Mouse (Mus musculus) brain, embryonic 14.5 days (tissue): Measurements from ENCODE around the gene Osbpl10. TPM values are rescaled to one million over a fixed set of nuclear protein-coding genes. Genes with fewer than 3 reads are reported as not detected.
A peak's percentile ranks its signal among the peaks of the same experiment; 100 is the strongest.

Source experiments
- DNase-seq: peaks from one replicate; pipeline ENCODE4 v3.0.0-alpha.2; 2011; ENCODE audit warnings: low read depth
- CTCF ChIP-seq: fragments of 200-500 bp; IDR thresholded peaks from 2 replicates; pipeline ENCODE4 v1.5.1; 2012; ENCODE audit warnings: inconsistent platforms, mild to moderate bottlenecking, moderate library complexity, borderline replicate concordance; ENCODE audit not compliant: insufficient read depth, insufficient read length; ENCODE audit errors: extremely low read depth
- POLR2A ChIP-seq: fragments of 200-500 bp; IDR thresholded peaks from 2 replicates; pipeline ENCODE4 v1.6.1; 2012; ENCODE audit warnings: mild to moderate bottlenecking, inconsistent platforms, borderline replicate concordance; ENCODE audit not compliant: poor library complexity, insufficient read depth, insufficient read length, severe bottlenecking; ENCODE audit errors: extremely low read depth
- polyA plus RNA-seq: library from polyadenylated mRNA; depleted of rRNA; stranded (reverse); fragments of >200 nt; gene quantifications from 2 replicates; pipeline ENCODE4 v1.2.3, GENCODE M21; 2012

Gene Osbpl10
- polyA plus RNA-seq, 1 experiment: 7.3 TPM

DNA sequence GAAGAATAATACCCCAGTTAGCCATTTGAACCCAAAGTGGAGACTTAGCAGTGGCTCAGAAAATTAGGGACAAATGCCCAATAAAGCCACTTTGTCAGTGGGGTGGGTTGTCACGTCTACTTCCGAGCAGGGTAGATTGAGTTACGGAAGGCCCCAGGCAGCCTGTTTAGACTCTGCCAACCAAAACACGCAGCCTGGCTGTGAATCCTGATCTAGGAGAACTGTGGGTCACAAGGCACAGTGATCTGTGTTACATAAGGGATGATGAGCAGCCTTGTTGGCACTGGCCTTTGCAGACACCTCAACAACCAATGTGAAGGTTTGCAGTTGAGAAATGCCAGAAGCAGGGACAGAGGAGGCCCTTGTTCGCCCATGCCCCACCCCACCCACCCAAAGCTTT is 183.2 kb downstream of the Osbpl10 start:
- TF ChIP-seq CTCF: no peak
- no peak for TF ChIP-seq POLR2A
- DNase-seq: no peak

DNA sequence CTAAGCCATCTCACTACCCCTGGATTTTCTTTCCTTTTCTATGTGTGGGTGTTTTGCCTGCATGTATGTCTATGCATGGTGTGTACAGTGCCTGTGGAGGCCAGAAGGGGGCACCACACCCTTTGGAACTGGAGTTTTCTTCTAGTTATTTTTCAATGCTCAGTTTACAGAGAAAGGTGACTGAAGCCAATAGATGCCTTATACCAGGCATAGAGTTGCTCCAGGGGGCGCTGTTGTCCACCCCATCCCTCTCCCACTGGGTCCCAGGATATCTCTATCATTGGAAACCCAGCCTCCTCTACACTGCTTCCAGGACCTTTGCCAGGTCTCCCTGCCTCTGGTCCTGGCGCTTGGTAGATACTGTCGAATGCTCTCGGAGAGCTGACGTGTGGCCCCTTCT is 184.7 kb downstream of the Osbpl10 start:
- TF ChIP-seq POLR2A (no peak), CTCF (peak; percentile 50)
- peak; percentile 73 for DNase-seq

DNA sequence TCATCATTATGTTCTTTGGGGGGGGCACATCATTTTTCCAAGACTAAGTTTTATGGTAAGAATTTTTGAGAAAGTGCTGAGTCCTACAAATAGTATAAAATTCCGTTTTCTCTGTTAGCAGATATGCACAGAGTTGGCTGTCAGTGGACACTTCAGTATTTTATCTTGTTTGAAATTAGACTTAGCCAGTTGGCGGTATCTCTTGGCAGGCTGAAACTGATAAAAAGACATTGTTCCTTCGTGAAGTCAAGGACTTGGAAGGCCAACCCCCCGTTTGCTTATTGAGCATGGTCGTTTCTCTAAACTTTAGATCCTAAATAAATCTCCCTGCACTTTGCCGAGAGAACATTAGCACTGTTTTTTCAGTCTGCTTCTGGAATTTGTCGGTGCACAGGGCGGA is 185.3 kb downstream of the Osbpl10 start:
- TF ChIP-seq CTCF (no peak), POLR2A (no peak)
- DNase-seq: no peak

DNA sequence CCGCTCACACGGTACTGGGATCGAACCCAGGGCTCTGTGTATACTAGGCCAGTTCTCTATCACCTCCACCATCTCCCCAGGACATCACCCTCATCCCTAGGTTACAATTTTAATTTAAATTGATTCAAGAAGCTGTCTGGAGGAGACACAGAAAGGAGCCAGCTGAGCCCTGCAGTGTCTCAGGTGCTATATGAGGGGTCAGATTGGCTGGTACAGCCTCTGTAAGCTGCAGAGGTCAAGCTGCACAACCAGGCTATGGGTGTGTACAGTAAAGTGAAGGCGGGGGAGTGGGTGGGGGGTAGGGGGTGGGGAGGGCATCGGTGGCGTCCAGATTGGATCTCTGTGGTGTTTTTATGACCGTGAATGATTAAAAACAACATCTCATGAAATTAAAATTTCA is 186.0 kb downstream of the Osbpl10 start:
- TF ChIP-seq CTCF (no peak), POLR2A (no peak)
- DNase-seq: no peak

DNA sequence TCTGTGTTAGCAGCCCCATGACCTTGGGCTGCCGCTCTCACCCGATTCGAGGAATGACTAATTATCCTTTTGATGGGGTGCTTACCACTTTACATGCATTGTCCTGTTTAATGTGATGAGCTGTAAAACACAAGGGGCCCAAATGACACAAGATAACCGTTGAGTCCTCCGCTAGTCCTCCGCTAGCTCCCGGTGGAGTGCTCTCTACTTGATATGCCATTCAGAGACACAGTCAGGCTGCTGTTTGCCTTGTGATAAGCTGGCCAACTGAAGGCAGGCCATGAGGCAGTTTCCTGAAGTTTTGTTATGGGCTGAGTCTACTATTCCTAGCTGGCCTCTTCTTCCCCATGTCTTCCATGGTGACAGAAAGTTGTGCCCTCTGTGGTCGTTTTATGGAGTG is 187.6 kb downstream of the Osbpl10 start:
- DNase-seq: no peak
- TF ChIP-seq CTCF: no peak
- no peak for TF ChIP-seq POLR2A

DNA sequence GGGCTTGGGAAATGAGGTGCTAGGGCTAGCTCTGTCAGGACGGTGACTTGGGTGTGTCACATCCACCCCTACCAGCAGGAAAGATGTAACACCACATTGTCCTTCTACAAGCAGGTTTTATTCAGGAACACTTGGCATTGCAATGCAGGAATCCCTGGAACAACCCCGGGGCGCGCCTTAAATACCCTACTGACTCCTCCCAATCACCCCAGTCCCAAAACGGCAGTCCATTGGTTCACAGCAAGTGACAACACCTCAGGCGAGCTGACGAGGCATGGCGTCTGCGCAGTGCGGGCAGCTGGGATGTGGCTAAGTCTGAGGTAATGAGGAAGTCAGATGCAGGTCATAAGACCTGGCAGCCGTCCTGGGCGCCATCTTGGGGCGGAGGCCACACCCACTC is 191.2 kb downstream of the Osbpl10 start:
- TF ChIP-seq POLR2A (no peak), CTCF (no peak)
- no peak for DNase-seq

DNA sequence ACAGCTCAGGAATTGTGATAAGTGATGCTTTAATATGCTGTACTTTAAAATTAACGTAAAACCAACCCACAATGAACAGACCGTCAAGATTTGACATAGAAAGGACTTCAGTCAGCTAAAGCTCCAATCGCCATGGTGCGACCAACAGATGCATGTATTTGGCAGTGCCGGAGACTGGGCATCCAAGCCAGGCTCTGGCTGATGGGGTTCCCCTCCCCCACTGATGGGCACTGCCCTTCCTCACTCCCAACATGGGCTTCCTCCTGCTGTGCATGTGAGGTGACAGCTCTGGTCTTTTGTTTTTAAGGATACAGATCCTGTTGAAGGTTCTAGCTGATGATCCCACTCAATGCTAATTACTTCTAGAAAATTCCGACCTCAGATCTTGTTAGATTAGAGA is 193.7 kb downstream of the Osbpl10 start:
- TF ChIP-seq POLR2A (no peak), CTCF (no peak)
- DNase-seq: no peak

DNA sequence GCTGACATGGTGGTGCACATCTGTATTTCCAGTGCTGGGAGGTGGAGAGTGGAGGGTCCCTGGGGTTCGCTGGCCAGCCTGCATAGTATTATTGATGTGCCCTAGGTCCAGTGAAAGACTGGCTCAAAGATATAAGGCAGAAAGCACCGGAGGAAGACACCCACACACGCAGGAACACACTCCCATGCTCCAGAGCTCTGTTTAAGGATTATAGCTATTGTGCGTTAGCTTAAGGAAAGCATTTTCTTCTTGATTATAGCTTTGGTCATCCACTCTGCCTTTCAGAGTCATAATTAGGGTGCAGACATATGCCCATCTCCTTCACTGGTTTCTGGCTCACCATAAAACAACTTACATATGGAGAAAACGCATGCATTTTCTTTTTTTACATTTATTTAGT is 200.8 kb downstream of the Osbpl10 start:
- DNase-seq: no peak
- TF ChIP-seq POLR2A (no peak), CTCF (no peak)

DNA sequence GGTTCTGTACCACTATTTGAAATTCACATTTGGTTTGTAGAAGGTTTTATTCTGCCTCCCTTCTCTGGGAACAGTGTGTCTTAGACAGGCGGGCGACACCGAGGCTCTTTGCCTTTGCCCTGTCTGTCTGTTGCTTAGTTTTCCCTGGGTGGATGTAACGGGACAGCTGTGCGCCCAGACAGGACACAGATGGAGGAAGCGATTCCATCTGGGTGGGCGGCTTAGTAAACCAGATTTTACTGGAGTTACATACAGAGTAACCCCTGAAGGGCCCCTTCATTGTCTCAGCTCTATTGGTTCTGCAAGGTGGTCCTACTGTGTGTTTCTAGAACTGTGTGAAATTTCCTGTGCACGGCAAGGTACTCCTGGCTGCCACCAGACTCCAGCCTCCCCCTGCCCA is 201.6 kb downstream of the Osbpl10 start:
- peak; percentile 80 for DNase-seq
- TF ChIP-seq POLR2A: no peak
- no peak for TF ChIP-seq CTCF

DNA sequence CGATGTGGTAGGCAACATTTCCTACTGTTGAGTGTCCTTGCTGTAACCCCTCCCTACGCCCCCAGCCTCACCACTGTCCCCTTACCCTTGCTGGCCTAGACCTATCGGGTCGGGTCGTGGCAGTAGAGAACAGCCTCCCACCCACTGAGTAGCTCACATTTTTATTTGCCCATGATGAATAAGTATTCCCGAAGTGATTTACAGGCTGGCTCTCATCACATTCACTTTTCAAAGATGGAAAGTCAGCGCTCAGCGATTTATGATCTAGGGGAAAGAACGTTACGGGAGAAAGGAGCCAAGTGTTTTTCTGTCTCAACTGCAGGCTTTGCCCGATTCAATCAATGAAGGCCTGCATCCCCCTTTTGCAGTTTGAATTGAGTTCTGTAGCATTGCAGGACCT is 208.0 kb downstream of the Osbpl10 start:
- TF ChIP-seq CTCF (no peak), POLR2A (no peak)

DNA sequence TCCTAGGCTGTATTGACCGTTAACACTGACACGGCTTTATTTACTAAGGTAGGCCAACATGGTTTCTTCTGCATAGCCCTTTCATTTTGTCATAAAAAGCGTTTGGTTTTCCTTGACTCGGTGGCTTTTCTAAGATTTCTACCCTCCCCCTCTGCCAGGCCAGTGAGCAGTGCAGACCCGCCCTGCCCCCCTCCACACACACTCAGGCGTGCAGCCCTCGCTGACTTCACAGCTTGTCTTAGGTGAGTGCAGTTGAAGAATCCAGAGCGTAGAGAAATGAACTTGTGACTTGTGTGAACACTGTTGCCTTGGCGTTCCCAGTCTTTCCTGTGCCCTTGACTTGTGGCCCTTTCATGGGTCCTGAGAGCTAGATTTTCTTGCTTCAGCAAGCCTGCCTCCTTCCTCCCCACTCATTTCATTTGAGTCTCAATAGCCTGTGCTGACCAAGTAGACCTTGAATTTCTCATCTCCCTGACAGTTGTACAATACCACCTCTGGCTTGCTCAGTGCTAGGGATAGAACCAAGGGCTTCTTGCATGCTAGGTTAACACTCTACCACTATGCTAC is 212.1 kb downstream of the Osbpl10 start:
- DNase-seq: no peak
- no peak for TF ChIP-seq POLR2A
- no peak for TF ChIP-seq CTCF

More for the DNA sequence above, 208.0 kb downstream of the Osbpl10 start:
- DNase-seq: no peak

DNA sequence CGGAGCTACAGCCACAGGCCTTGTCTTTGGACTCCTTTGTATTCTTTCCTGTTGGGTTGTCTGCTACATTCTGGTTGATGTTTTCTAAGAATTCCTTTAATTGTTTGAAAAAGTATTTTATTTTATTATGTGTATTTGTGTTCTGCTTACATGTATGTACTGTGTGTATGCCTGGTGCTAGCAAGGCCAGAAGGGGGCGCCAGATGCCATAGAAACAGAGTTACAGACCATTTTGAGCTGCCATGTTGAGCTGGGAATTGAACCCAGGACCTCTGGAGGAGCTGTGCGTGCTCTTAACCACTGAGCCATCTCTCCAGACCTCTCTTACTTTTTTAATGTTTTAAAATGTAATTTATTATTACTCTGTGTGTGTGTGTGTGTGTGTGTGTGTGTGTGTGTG is 214.5 kb downstream of the Osbpl10 start:
- DNase-seq: no peak
- TF ChIP-seq CTCF (no peak), POLR2A (no peak)
